Mouse (Mus musculus) stomach, embryonic 16.5 days (tissue): ENCODE data around the gene Fignl1. TPM values are rescaled to one million over a fixed set of nuclear protein-coding genes. Genes with fewer than 3 reads are reported as not detected.

ENCODE experiments used
- ATAC-seq: fragments of 200-750 bp; cut with Nextera tagmentation; 2 replicates; pipeline ENCODE4 v1.8.0; 2017; ENCODE audit warnings: moderate number of reproducible peaks, moderate TSS enrichment; ENCODE audit not compliant: insufficient read depth, low FRiP score
- H3K27ac ChIP-seq: fragments of 300-500 bp; sonication (generic); 2 replicates; pipeline ENCODE4 v1.5.1; 2014; ENCODE audit warnings: low read length
- H3K27me3 ChIP-seq: fragments of 300-500 bp; sonication (generic); 2 replicates; pipeline ENCODE4 v1.6.1; 2014; ENCODE audit warnings: low read length, control low read depth, mixed read lengths; ENCODE audit not compliant: control insufficient read depth, insufficient read depth
- H3K36me3 ChIP-seq: fragments of 300-500 bp; sonication (generic); 2 replicates; pipeline ENCODE4 v1.6.1; 2014; ENCODE audit warnings: low read length; ENCODE audit not compliant: control insufficient read depth, insufficient read depth
- H3K4me1 ChIP-seq: fragments of 300-500 bp; sonication (generic); 2 replicates; pipeline ENCODE4 v1.6.1; 2014; ENCODE audit warnings: low read length, control low read depth, mixed read lengths; ENCODE audit not compliant: control insufficient read depth, insufficient read depth
- H3K4me2 ChIP-seq: fragments of 300-500 bp; sonication (generic); 2 replicates; pipeline ENCODE4 v1.6.1; 2014; ENCODE audit warnings: low read depth, low read length, mixed read lengths
- H3K4me3 ChIP-seq: fragments of 300-500 bp; sonication (generic); replicated peaks from 2 replicates; pipeline ENCODE4 v1.5.1; 2014; ENCODE audit warnings: mild to moderate bottlenecking, low read length
- H3K9ac ChIP-seq: fragments of 300-500 bp; sonication (generic); 2 replicates; pipeline ENCODE4 v1.6.1; 2014; ENCODE audit warnings: low read length
- H3K9me3 ChIP-seq: fragments of 300-500 bp; sonication (generic); replicated peaks from 2 replicates; pipeline ENCODE4 v1.6.1; 2016; ENCODE audit warnings: low read length, control low read depth; ENCODE audit not compliant: control insufficient read depth
- WGBS: fragments of 180-500 bp; shearing (Covaris S2); extraction: QIAGEN DNeasy Blood & Tissue Kit; methylation state at CpG from one replicate; pipeline ENCODE4 v1.1.7; 2014; 5-methylcytosine and 5-hydroxymethylcytosine counted together
- polyA plus RNA-seq: library from polyadenylated mRNA; unstranded; fragments of >200 nt; fragmentation: Nextera tagmentation; extraction: Ambion mirVana; gene quantifications from 2 replicates; pipeline ENCODE4 v1.2.1, GENCODE M21; 2015

Fignl1 gene
- polyA plus RNA-seq, 1 experiment from 2014 or later, result 47.3 TPM

GRCm38 (mm10) chr11:11804421-11804820, 4.3 kb downstream of the Fignl1 start:
- ATAC-seq, result no peak
- peaks cover 23% of the 10 kb centered on the region; the same call in 1 of the 2 replicates for H3K36me3 ChIP-seq
- no peaks in the 10 kb centered on the region for H3K9me3 ChIP-seq
- no peak overlapping the region for H3K4me2 ChIP-seq
- 0 out of 2 replicates have a peak, but pooled peaks cover 5% of the 10 kb centered on the region for H3K4me1 ChIP-seq
- no peak overlapping the region for H3K27ac ChIP-seq
- H3K9ac ChIP-seq, result no peak overlapping the region
- no peak overlapping the region for H3K4me3 ChIP-seq
- WGBS, result 89% methylated on average over 5 of the region's 5 CpGs
- H3K27me3 ChIP-seq, result no peaks in the 10 kb centered on the region

- H3K4me3 ChIP-seq, result no peak overlapping the region
- H3K27ac ChIP-seq, result no peak overlapping the region
- H3K9me3 ChIP-seq, result no peaks in the 10 kb centered on the region
- ATAC-seq, result no peak
- no peaks in the 10 kb centered on the region for H3K4me1 ChIP-seq
- H3K9ac ChIP-seq, result no peak overlapping the region
- no peaks in the 10 kb centered on the region for H3K27me3 ChIP-seq
- peaks cover 27% of the 10 kb centered on the region for H3K36me3 ChIP-seq
- 88% methylated on average over 9 of the region's 9 CpGs for WGBS
- no peak overlapping the region for H3K4me2 ChIP-seq
These were observed 7.7 kb downstream of the Fignl1 start for GRCm38 (mm10) chr11:11801067-11801466.

- Histone ChIP-seq H3K27ac (no peak overlapping the region), H3K36me3 (peaks cover 27% of the 10 kb centered on the region), H3K4me1 (no peaks in the 10 kb centered on the region), H3K4me2 (no peak overlapping the region), H3K27me3 (no peaks in the 10 kb centered on the region), H3K4me3 (no peak overlapping the region), H3K9ac (no peak overlapping the region), H3K9me3 (no peaks in the 10 kb centered on the region)
- 93% methylated on average over 3 of the region's 3 CpGs for WGBS
- no peak for ATAC-seq
These were observed 8.5 kb downstream of the Fignl1 start for GRCm38 (mm10) chr11:11800304-11800703.

- no peak for ATAC-seq
- H3K9me3 ChIP-seq, result no peaks in the 10 kb centered on the region
- H3K4me1 ChIP-seq, result no peaks in the 10 kb centered on the region
- H3K27ac ChIP-seq, result no peak overlapping the region
- 98% methylated on average over 1 of the region's 1 CpGs for WGBS
- no peaks in the 10 kb centered on the region for H3K27me3 ChIP-seq
- H3K4me3 ChIP-seq, result no peak overlapping the region
- no peak overlapping the region for H3K9ac ChIP-seq
- H3K4me2 ChIP-seq, result no peak overlapping the region
- peaks cover 22% of the 10 kb centered on the region for H3K36me3 ChIP-seq
These were observed 10.1 kb downstream of the Fignl1 start for GRCm38 (mm10) chr11:11798690-11799089.

GRCm38 (mm10) chr11:11794626-11795025, 14.1 kb downstream of the Fignl1 start:
- peaks cover 5% of the 10 kb centered on the region; the same call in 1 of the 2 replicates for H3K36me3 ChIP-seq
- no peaks in the 10 kb centered on the region for H3K9me3 ChIP-seq
- H3K9ac ChIP-seq, result no peak overlapping the region
- H3K27me3 ChIP-seq, result no peaks in the 10 kb centered on the region
- no peak overlapping the region for H3K27ac ChIP-seq
- ATAC-seq, result no peak
- H3K4me3 ChIP-seq, result no peak overlapping the region
- no peak overlapping the region for H3K4me2 ChIP-seq
- H3K4me1 ChIP-seq, result no peaks in the 10 kb centered on the region
- 48% methylated on average over 1 of the region's 1 CpGs for WGBS

- Histone ChIP-seq H3K27ac (no peak overlapping the region), H3K27me3 (no peaks in the 10 kb centered on the region), H3K4me1 (no peaks in the 10 kb centered on the region), H3K9ac (peak overlapping the region; percentile 17; the same call in 1 of the 2 replicates), H3K9me3 (no peaks in the 10 kb centered on the region), H3K4me2 (peak overlapping the region; percentile 41), H3K36me3 (no peaks in the 10 kb centered on the region), H3K4me3 (peak overlapping the region; percentile 18; the same call in 1 of the 2 replicates)
- under 1% methylated on average over 8 of the region's 8 CpGs for WGBS
- peak; percentile 94 for ATAC-seq
These were observed 20.2 kb downstream of the Fignl1 start for GRCm38 (mm10) chr11:11788521-11788974.

- no peak overlapping the region for H3K27ac ChIP-seq
- H3K4me3 ChIP-seq, result no peak overlapping the region
- 59% methylated on average over 6 of the region's 6 CpGs for WGBS
These were observed 23.3 kb downstream of the Fignl1 start for GRCm38 (mm10) chr11:11785457-11785856.

GRCm38 (mm10) chr11:11781728-11782127, 27.0 kb downstream of the Fignl1 start:
- Histone ChIP-seq H3K4me3 (no peak overlapping the region), H3K36me3 (no peaks in the 10 kb centered on the region), H3K9me3 (no peaks in the 10 kb centered on the region), H3K4me2 (no peak overlapping the region), H3K9ac (no peak overlapping the region), H3K4me1 (no peaks in the 10 kb centered on the region), H3K27ac (no peak overlapping the region), H3K27me3 (no peaks in the 10 kb centered on the region)
- no peak for ATAC-seq
- WGBS, result 76% methylated on average over 8 of the region's 8 CpGs

More at GRCm38 (mm10) chr11:11785457-11785856, 23.3 kb downstream of the Fignl1 start:
- Histone ChIP-seq H3K27me3 (no peaks in the 10 kb centered on the region), H3K36me3 (no peaks in the 10 kb centered on the region), H3K9me3 (no peaks in the 10 kb centered on the region), H3K9ac (no peak overlapping the region), H3K4me2 (no peak overlapping the region), H3K4me1 (no peaks in the 10 kb centered on the region)
- no peak for ATAC-seq

GRCm38 (mm10) chr11:11778345-11778744, 30.4 kb downstream of the Fignl1 start:
- Histone ChIP-seq H3K27ac (no peak overlapping the region), H3K9ac (no peak overlapping the region), H3K4me3 (no peak overlapping the region), H3K9me3 (no peaks in the 10 kb centered on the region), H3K27me3 (no peaks in the 10 kb centered on the region), H3K36me3 (no peaks in the 10 kb centered on the region), H3K4me1 (no peaks in the 10 kb centered on the region), H3K4me2 (no peak overlapping the region)
- WGBS, result 90% methylated on average over 6 of the region's 6 CpGs
- ATAC-seq, result no peak
